Mouse (Mus musculus) erythroblast, adult 5-6 weeks (primary cell): ENCODE results near the gene Kif5c. TPM values are rescaled to one million over a fixed set of nuclear protein-coding genes. Genes with fewer than 3 reads are reported as not detected.

Source experiments
- ATAC-seq: replicated peaks from 2 replicates; pipeline ENCODE4 v1.8.0; 2016; ENCODE audit warnings: moderate number of reproducible peaks, mild to moderate bottlenecking, moderate TSS enrichment, inconsistent platforms; ENCODE audit not compliant: poor library complexity, low FRiP score, severe bottlenecking
- total RNA-seq, 2 experiments: library from RNA; stranded (forward) in 1 of 2; stranded (reverse) in 1 of 2; fragments of 150-400 nt in 1 of 2; fragments of 200-764, 138-1000 nt in 1 of 2; gene quantifications; 2 replicates each; pipeline versions ENCODE4 v1.2.3 to v1.2.4; 2015 to 2017; ENCODE audit warnings: low replicate concordance in 2 of 2

Kif5c gene
- total RNA-seq, 2 experiments from 2014 or later = 0.19 to 0.51 TPM

- no peak for ATAC-seq
Observed at GRCm38 (mm10) chr2:49814011-49814410, 194.9 kb downstream of the Kif5c start.

- ATAC-seq = no peak
Observed at GRCm38 (mm10) chr2:49815696-49816320, 196.7 kb downstream of the Kif5c start.

- no peak for ATAC-seq
Observed at GRCm38 (mm10) chr2:49816549-49816948, 197.5 kb downstream of the Kif5c start.

- ATAC-seq = no peak
Observed at GRCm38 (mm10) chr2:49817151-49817550, 198.1 kb downstream of the Kif5c start.

- ATAC-seq = no peak
Observed at GRCm38 (mm10) chr2:49818126-49818525, 199.0 kb downstream of the Kif5c start.

GRCm38 (mm10) chr2:49822312-49822711 is 203.2 kb downstream of the Kif5c start:
- ATAC-seq = no peak

Other genes with a start within 250 kb of the Kif5c start
- gene Epc2, start 167.8 kb upstream of the Kif5c start, total RNA-seq (2015; ENCODE audit: low replicate concordance) = 10.2 and 11.9 TPM in 2 replicates
- 20.6 and 27.3 TPM in 2 replicates for gene Epc2, start 167.8 kb upstream of the Kif5c start, total RNA-seq (2017; ENCODE audit: low replicate concordance)
- not detected in 2 replicates for gene Lypd6b, start 168.4 kb downstream of the Kif5c start, total RNA-seq (2015; ENCODE audit: low replicate concordance)
- not detected in 2 replicates for gene Lypd6b, start 168.4 kb downstream of the Kif5c start, total RNA-seq (2017; ENCODE audit: low replicate concordance)